Mouse (Mus musculus): ENCODE measurements around the gene Stambp.

DNA sequence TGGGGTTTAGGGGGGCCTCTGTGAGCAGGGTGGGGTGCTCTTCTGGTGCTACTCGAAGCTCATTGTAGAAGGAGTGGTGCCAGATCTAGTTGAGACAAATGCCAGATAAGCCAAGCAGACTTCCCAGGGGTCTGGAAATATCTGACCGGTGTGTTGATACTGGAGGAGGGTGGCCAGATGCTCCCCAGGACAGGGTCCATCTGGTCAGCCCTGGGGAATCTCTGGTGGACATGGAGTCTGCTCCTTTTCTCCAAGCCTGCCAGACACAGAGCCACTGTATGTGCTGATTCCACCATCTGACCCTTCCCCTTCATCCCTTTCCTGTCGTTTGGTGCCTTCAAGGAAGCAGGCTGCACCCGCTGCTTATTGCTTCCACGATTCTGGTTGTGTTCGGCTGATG is 49.3 kb downstream of the Stambp start:
- TF ChIP-seq MAZ (IDR thresholded peaks at IDR 0.05; ENCODE audit: low read depth, low read length) (no peak), MAX (IDR thresholded peaks at IDR 0.05; ENCODE audit: low read length) (no peak), EP300 (IDR thresholded peaks at IDR 0.05; ENCODE audit: low read length) (no peak), RCOR1 (conservative IDR thresholded peaks at IDR 0.05; ENCODE audit: low read depth, low read length) (no peak), USF2 (conservative IDR thresholded peaks at IDR 0.05; ENCODE audit: low read depth, low read length) (no peak)

Data from CH12.LX (cell line).